Mouse (Mus musculus): ENCODE results near the gene Asl.
"Not testable (repeated sequence)": the region's sequence is repeated elsewhere in the genome, so short reads cannot be mapped to it uniquely, and the experiment has no call there.

Gene Asl

GRCm38 (mm10) chr5:130048786-130049520 lies 19.9 kb upstream of the Asl start:
- in situ Hi-C loops (cut with MboI; ENCODE audit: low pct_unique_long_range_greater_than_20kb in 1 of 2, low sequenced_read_pairs in 2 of 2, unreplicated experiment in 1 of 2): no loop called here

GRCm38 (mm10) chr5:130047013-130047412 lies 18.0 kb upstream of the Asl start:
- in situ Hi-C loops (cut with MboI; ENCODE audit: low pct_unique_long_range_greater_than_20kb in 1 of 2, low sequenced_read_pairs in 2 of 2, unreplicated experiment in 1 of 2): no loop called here

- in situ Hi-C loops (cut with MboI; ENCODE audit: low pct_unique_long_range_greater_than_20kb in 1 of 2, low sequenced_read_pairs in 2 of 2, unreplicated experiment in 1 of 2): no loop called here
Observed at GRCm38 (mm10) chr5:130046589-130046988, 17.5 kb upstream of the Asl start.

GRCm38 (mm10) chr5:130046100-130046499 lies 17.1 kb upstream of the Asl start:
- in situ Hi-C loops (cut with MboI; ENCODE audit: low pct_unique_long_range_greater_than_20kb in 1 of 2, low sequenced_read_pairs in 2 of 2, unreplicated experiment in 1 of 2): no loop called here

GRCm38 (mm10) chr5:130044201-130044695 lies 15.2 kb upstream of the Asl start:
- in situ Hi-C loops (cut with MboI; ENCODE audit: low pct_unique_long_range_greater_than_20kb in 1 of 2, low sequenced_read_pairs in 2 of 2, unreplicated experiment in 1 of 2): no loop called here

- in situ Hi-C loops (cut with MboI; ENCODE audit: low pct_unique_long_range_greater_than_20kb in 1 of 2, low sequenced_read_pairs in 2 of 2, unreplicated experiment in 1 of 2): no loop called here
Observed at GRCm38 (mm10) chr5:130043741-130044140, 14.7 kb upstream of the Asl start.

- in situ Hi-C loops (cut with MboI; ENCODE audit: low pct_unique_long_range_greater_than_20kb in 1 of 2, low sequenced_read_pairs in 2 of 2, unreplicated experiment in 1 of 2): no loop called here
Observed at GRCm38 (mm10) chr5:130041262-130041661, 12.2 kb upstream of the Asl start.

- in situ Hi-C loops (cut with MboI; ENCODE audit: low pct_unique_long_range_greater_than_20kb in 1 of 2, low sequenced_read_pairs in 2 of 2, unreplicated experiment in 1 of 2): no loop called here
Observed at GRCm38 (mm10) chr5:130040797-130041196, 11.8 kb upstream of the Asl start.

GRCm38 (mm10) chr5:130037752-130038455 lies 8.9 kb upstream of the Asl start:
- in situ Hi-C loops (cut with MboI; ENCODE audit: low pct_unique_long_range_greater_than_20kb in 1 of 2, low sequenced_read_pairs in 2 of 2, unreplicated experiment in 1 of 2): no loop called here

- in situ Hi-C loops (cut with MboI; ENCODE audit: low pct_unique_long_range_greater_than_20kb in 1 of 2, low sequenced_read_pairs in 2 of 2, unreplicated experiment in 1 of 2): not testable (repeated sequence)
Observed at GRCm38 (mm10) chr5:130036300-130036699, 7.3 kb upstream of the Asl start.

- in situ Hi-C loops (cut with MboI; ENCODE audit: low pct_unique_long_range_greater_than_20kb in 1 of 2, low sequenced_read_pairs in 2 of 2, unreplicated experiment in 1 of 2): no loop called here
Observed at GRCm38 (mm10) chr5:130033869-130034268, 4.8 kb upstream of the Asl start.

- in situ Hi-C loops (cut with MboI; ENCODE audit: low pct_unique_long_range_greater_than_20kb in 1 of 2, low sequenced_read_pairs in 2 of 2, unreplicated experiment in 1 of 2): no loop called here
Observed at GRCm38 (mm10) chr5:130031410-130032390, 2.7 kb upstream of the Asl start.

GRCm38 (mm10) chr5:130027696-130028095 lies 1.4 kb downstream of the Asl start:
- in situ Hi-C loops (cut with MboI; ENCODE audit: low pct_unique_long_range_greater_than_20kb in 1 of 2, low sequenced_read_pairs in 2 of 2, unreplicated experiment in 1 of 2): no loop called here

GRCm38 (mm10) chr5:130027134-130027533 lies 1.9 kb downstream of the Asl start:
- in situ Hi-C loops (cut with MboI; ENCODE audit: low pct_unique_long_range_greater_than_20kb in 1 of 2, low sequenced_read_pairs in 2 of 2, unreplicated experiment in 1 of 2): no loop called here

GRCm38 (mm10) chr5:130023767-130024539 lies 5.1 kb downstream of the Asl start:
- in situ Hi-C loops (cut with MboI; ENCODE audit: low pct_unique_long_range_greater_than_20kb in 1 of 2, low sequenced_read_pairs in 2 of 2, unreplicated experiment in 1 of 2): no loop called here

GRCm38 (mm10) chr5:130023067-130023766 lies 5.8 kb downstream of the Asl start:
- in situ Hi-C loops (cut with MboI; ENCODE audit: low pct_unique_long_range_greater_than_20kb in 1 of 2, low sequenced_read_pairs in 2 of 2, unreplicated experiment in 1 of 2): no loop called here

- in situ Hi-C loops (cut with MboI; ENCODE audit: low pct_unique_long_range_greater_than_20kb in 1 of 2, low sequenced_read_pairs in 2 of 2, unreplicated experiment in 1 of 2): no loop called here
Observed at GRCm38 (mm10) chr5:130022366-130022765, 6.7 kb downstream of the Asl start.

Data from mouse embryonic stem cell (cell line).